Mouse (Mus musculus): ENCODE results near the gene E030018B13Rik. TPM values are rescaled to one million over a fixed set of nuclear protein-coding genes. Genes with fewer than 3 reads are reported as not detected.

E030018B13Rik gene
- polyA plus RNA-seq, 1 experiment, result not detected

DNA sequence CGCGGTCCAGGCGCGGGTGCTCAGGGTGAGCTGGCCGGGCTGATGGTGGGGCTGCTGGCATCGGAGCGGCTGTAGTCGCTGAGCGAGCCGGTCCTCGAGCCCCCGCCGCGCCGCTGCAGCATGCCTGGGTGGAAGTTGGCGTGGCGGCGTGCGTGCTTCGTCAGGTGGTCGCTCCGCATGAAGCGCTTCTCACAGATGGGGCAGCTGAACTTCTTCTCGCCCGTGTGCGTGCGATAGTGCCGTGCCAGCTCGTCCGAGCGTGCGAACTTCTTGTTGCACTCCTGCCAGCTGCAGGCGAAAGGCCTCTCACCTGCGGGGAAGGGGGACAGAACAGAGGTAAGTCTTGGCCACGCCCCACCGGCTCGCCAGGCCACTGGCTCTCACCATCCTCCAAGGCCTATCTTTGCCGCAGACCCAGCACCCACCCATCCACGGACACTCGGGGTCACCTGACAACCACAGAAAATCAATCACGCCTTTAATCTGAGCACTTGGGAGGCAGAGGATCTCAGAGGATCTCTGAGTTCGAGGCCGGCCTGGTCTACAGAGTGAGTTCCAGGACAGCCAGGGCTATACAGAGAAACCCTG is 25.1 kb upstream of the E030018B13Rik start:
- no peaks in the 10 kb centered on the region for H3K27me3 ChIP-seq (ENCODE audit: control insufficient read depth, insufficient read depth, low read length)
- no peak for TF ChIP-seq POLR2A (IDR thresholded peaks at IDR 0.05; ENCODE audit: low read depth, low read length)
- no peak for TF ChIP-seq CTCF (IDR thresholded peaks at IDR 0.05; ENCODE audit: extremely low read depth, insufficient read length, insufficient replicate concordance, low read depth, low read length)
- H3K27ac ChIP-seq (ENCODE audit: insufficient read depth, low read depth, low read length), result no peak overlapping the region
- 89% methylated on average over 43 of the region's 43 CpGs for WGBS
- peaks cover 9% of the 10 kb centered on the region for H3K4me1 ChIP-seq (ENCODE audit: control insufficient read depth, insufficient read depth, insufficient read length, low read length)
- H3K4me3 ChIP-seq (ENCODE audit: low read depth, low read length), result no peak overlapping the region
- H3K36me3 ChIP-seq (ENCODE audit: control insufficient read depth, insufficient read depth, low read length), result peaks cover 23% of the 10 kb centered on the region

GRCm38 (mm10) chr7:63893201-63893600 is 23.5 kb upstream of the E030018B13Rik start:
- H3K4me3 ChIP-seq (ENCODE audit: low read depth, low read length), result no peak overlapping the region
- peaks cover 20% of the 10 kb centered on the region for H3K36me3 ChIP-seq (ENCODE audit: control insufficient read depth, insufficient read depth, low read length)
- no peaks in the 10 kb centered on the region for H3K27me3 ChIP-seq (ENCODE audit: control insufficient read depth, insufficient read depth, low read length)
- H3K4me1 ChIP-seq (ENCODE audit: control insufficient read depth, insufficient read depth, insufficient read length, low read length), result peaks cover 23% of the 10 kb centered on the region
- TF ChIP-seq CTCF (IDR thresholded peaks at IDR 0.05; ENCODE audit: extremely low read depth, insufficient read length, insufficient replicate concordance, low read depth, low read length) (no peak), POLR2A (IDR thresholded peaks at IDR 0.05; ENCODE audit: low read depth, low read length) (no peak)
- H3K27ac ChIP-seq (ENCODE audit: insufficient read depth, low read depth, low read length), result no peak overlapping the region
- 90% methylated on average over 5 of the region's 5 CpGs for WGBS

DNA sequence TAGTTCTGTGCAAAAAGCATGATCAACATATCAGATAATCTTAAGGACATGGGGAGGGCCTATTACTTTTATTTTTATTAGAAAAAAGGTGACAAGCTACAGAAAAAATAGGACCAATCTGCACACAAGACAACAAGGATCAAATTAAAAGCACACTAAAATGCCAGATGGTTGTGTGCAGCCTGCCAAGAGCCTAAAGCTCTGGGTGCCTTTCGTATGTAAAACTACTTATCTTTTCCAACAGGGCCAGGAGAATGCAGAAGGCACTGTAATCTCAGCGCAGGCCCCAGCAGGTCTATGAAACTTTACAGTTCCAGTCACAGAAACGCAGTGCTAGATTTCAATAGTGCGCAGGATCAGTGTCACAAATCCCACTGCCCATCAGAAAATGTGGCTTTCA is 22.9 kb upstream of the E030018B13Rik start:
- Histone ChIP-seq H3K27me3 (ENCODE audit: control insufficient read depth, insufficient read depth, low read length) (no peaks in the 10 kb centered on the region), H3K4me1 (ENCODE audit: control insufficient read depth, insufficient read depth, insufficient read length, low read length) (peaks cover 27% of the 10 kb centered on the region), H3K27ac (ENCODE audit: insufficient read depth, low read depth, low read length) (no peak overlapping the region), H3K36me3 (ENCODE audit: control insufficient read depth, insufficient read depth, low read length) (peaks cover 20% of the 10 kb centered on the region), H3K4me3 (ENCODE audit: low read depth, low read length) (no peak overlapping the region)
- WGBS, result 88% methylated on average over 4 of the region's 4 CpGs
- TF ChIP-seq CTCF (IDR thresholded peaks at IDR 0.05; ENCODE audit: extremely low read depth, insufficient read length, insufficient replicate concordance, low read depth, low read length) (no peak), POLR2A (IDR thresholded peaks at IDR 0.05; ENCODE audit: low read depth, low read length) (no peak)

DNA sequence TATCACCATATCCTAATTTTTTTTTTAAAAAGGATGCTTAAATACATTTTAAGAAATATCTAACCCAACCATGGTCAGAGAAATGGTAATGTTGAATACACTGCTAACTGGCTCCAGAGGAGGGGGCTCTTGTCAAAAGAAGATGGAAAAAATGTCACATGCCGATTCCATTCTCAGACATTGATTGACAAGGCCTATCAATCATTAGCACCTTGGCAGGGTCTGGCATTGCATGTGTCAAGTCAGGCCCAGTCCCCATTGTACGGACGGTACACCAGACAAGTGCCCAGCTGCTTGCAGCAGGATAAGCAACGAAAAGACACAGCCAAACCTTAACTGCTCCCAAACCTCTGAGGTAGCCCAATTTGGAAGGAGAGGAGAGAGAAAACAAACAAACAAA is 22.0 kb upstream of the E030018B13Rik start:
- no peak overlapping the region for H3K4me3 ChIP-seq (ENCODE audit: low read depth, low read length)
- H3K4me1 ChIP-seq (ENCODE audit: control insufficient read depth, insufficient read depth, insufficient read length, low read length), result peaks cover 29% of the 10 kb centered on the region
- H3K27ac ChIP-seq (ENCODE audit: insufficient read depth, low read depth, low read length), result no peak overlapping the region
- TF ChIP-seq CTCF (IDR thresholded peaks at IDR 0.05; ENCODE audit: extremely low read depth, insufficient read length, insufficient replicate concordance, low read depth, low read length) (no peak), POLR2A (IDR thresholded peaks at IDR 0.05; ENCODE audit: low read depth, low read length) (no peak)
- H3K27me3 ChIP-seq (ENCODE audit: control insufficient read depth, insufficient read depth, low read length), result no peaks in the 10 kb centered on the region
- H3K36me3 ChIP-seq (ENCODE audit: control insufficient read depth, insufficient read depth, low read length), result peaks cover 17% of the 10 kb centered on the region
- 69% methylated on average over 4 of the region's 4 CpGs for WGBS

- WGBS, result 67% methylated on average over 3 of the region's 3 CpGs
- TF ChIP-seq CTCF (IDR thresholded peaks at IDR 0.05; ENCODE audit: extremely low read depth, insufficient read length, insufficient replicate concordance, low read depth, low read length) (no peak), POLR2A (IDR thresholded peaks at IDR 0.05; ENCODE audit: low read depth, low read length) (no peak)
- H3K36me3 ChIP-seq (ENCODE audit: control insufficient read depth, insufficient read depth, low read length), result peaks cover 12% of the 10 kb centered on the region
- H3K27me3 ChIP-seq (ENCODE audit: control insufficient read depth, insufficient read depth, low read length), result no peaks in the 10 kb centered on the region
- no peak overlapping the region for H3K4me3 ChIP-seq (ENCODE audit: low read depth, low read length)
- H3K4me1 ChIP-seq (ENCODE audit: control insufficient read depth, insufficient read depth, insufficient read length, low read length), result peaks cover 29% of the 10 kb centered on the region
- peak overlapping the region; percentile 13; the same call in 1 of the 2 replicates for H3K27ac ChIP-seq (ENCODE audit: insufficient read depth, low read depth, low read length)
These were observed 21.4 kb upstream of the E030018B13Rik start for GRCm38 (mm10) chr7:63895223-63895622.

- WGBS, result 23% methylated on average over 17 of the region's 17 CpGs
- Histone ChIP-seq H3K36me3 (ENCODE audit: control insufficient read depth, insufficient read depth, low read length) (peaks cover 1% of the 10 kb centered on the region; the same call in 1 of the 2 replicates), H3K4me1 (ENCODE audit: control insufficient read depth, insufficient read depth, insufficient read length, low read length) (peaks cover 32% of the 10 kb centered on the region), H3K27ac (ENCODE audit: insufficient read depth, low read depth, low read length) (peak overlapping the region; percentile 86), H3K27me3 (ENCODE audit: control insufficient read depth, insufficient read depth, low read length) (no peaks in the 10 kb centered on the region), H3K4me3 (ENCODE audit: low read depth, low read length) (peak overlapping the region; percentile 56)
- TF ChIP-seq POLR2A (IDR thresholded peaks at IDR 0.05; ENCODE audit: low read depth, low read length) (no peak), CTCF (IDR thresholded peaks at IDR 0.05; ENCODE audit: extremely low read depth, insufficient read length, insufficient replicate concordance, low read depth, low read length) (no peak; the same call in 1 of the 2 replicates)
These were observed 20.2 kb upstream of the E030018B13Rik start for GRCm38 (mm10) chr7:63896276-63896967.

DNA sequence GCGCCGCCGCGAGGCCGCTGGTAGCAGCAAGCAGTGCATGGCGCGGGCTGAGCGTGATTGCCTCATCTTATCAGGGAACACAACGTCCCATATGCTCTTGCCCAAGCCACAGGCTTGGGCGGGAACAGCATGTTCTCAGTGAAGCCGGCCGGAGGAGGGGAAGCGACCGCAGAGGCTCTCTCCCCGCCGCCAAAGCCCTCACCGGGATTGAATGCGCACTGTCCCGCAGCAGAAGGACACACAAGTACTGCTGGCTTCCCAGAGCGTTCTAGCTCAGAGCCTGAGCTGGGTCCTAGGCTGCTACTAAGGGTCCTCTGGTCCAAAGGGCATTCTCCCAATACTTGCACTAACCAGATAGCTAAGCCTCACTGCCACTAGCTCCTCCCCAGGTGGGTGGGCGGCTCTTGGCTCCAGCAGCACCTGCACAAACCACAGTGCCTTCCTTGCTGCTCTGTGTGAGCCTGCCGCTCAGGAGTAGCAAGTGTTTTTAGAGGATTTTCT is 19.6 kb upstream of the E030018B13Rik start:
- TF ChIP-seq CTCF (IDR thresholded peaks at IDR 0.05; ENCODE audit: extremely low read depth, insufficient read length, insufficient replicate concordance, low read depth, low read length) (peak; percentile 49; the same call in 1 of the 2 replicates), POLR2A (IDR thresholded peaks at IDR 0.05; ENCODE audit: low read depth, low read length) (no peak; the same call in 1 of the 2 replicates)
- H3K27me3 ChIP-seq (ENCODE audit: control insufficient read depth, insufficient read depth, low read length), result no peaks in the 10 kb centered on the region
- H3K4me1 ChIP-seq (ENCODE audit: control insufficient read depth, insufficient read depth, insufficient read length, low read length), result peaks cover 33% of the 10 kb centered on the region
- peak overlapping the region; percentile 99 for H3K27ac ChIP-seq (ENCODE audit: insufficient read depth, low read depth, low read length)
- under 1% methylated on average over 22 of the region's 22 CpGs for WGBS
- peak overlapping the region; percentile 56 for H3K4me3 ChIP-seq (ENCODE audit: low read depth, low read length)
- H3K36me3 ChIP-seq (ENCODE audit: control insufficient read depth, insufficient read depth, low read length), result no peaks in the 10 kb centered on the region
